Mouse (Mus musculus) forebrain, embryonic 10.5 days (tissue): Measurements from ENCODE around the gene Pcca. TPM values are rescaled to one million over a fixed set of nuclear protein-coding genes. Genes with fewer than 3 reads are reported as not detected.
A peak's percentile ranks its signal among the peaks of the same experiment; 100 is the strongest.

Experiments used
- DNase-seq: peaks from one replicate; pipeline ENCODE4 v3.0.0-alpha.2; 2017; ENCODE audit warnings: low spot score; ENCODE audit errors: extremely low spot score
- H3K27ac ChIP-seq: fragments of 300-500 bp; sonication (generic); 2 replicates; pipeline ENCODE4 v1.5.1; 2016; ENCODE audit warnings: mild to moderate bottlenecking
- H3K27me3 ChIP-seq: fragments of 300-500 bp; sonication (generic); 2 replicates; pipeline ENCODE4 v1.6.1; 2016; ENCODE audit warnings: mild to moderate bottlenecking; ENCODE audit not compliant: poor library complexity, severe bottlenecking
- H3K36me3 ChIP-seq: fragments of 300-500 bp; sonication (generic); replicated peaks from 2 replicates; pipeline ENCODE4 v1.6.1; 2016; ENCODE audit warnings: mild to moderate bottlenecking, moderate library complexity
- H3K4me1 ChIP-seq: fragments of 300-500 bp; sonication (generic); 2 replicates; pipeline ENCODE4 v1.6.1; 2016
- H3K4me3 ChIP-seq: fragments of 300-500 bp; sonication (generic); 2 replicates; pipeline ENCODE4 v1.5.1; 2016; ENCODE audit warnings: mild to moderate bottlenecking, moderate library complexity
- H3K9me3 ChIP-seq: fragments of 300-500 bp; sonication (generic); 2 replicates; pipeline ENCODE4 v1.6.1; 2016; ENCODE audit warnings: mild to moderate bottlenecking, moderate library complexity
- WGBS: fragments of 180-500 bp; shearing (Covaris S2); methylation state at CpG from one replicate; pipeline ENCODE4 v1.1.7; 2016; 5-methylcytosine and 5-hydroxymethylcytosine counted together
- polyA plus RNA-seq: library from polyadenylated mRNA; unstranded; fragments of >200 nt; fragmentation: Nextera tagmentation; extraction: Ambion mirVana; gene quantifications from 2 replicates; pipeline ENCODE4 v1.2.1, GENCODE M21; 2016

Pcca gene
- polyA plus RNA-seq, 1 experiment from 2014 or later, result 38.9 TPM

DNA sequence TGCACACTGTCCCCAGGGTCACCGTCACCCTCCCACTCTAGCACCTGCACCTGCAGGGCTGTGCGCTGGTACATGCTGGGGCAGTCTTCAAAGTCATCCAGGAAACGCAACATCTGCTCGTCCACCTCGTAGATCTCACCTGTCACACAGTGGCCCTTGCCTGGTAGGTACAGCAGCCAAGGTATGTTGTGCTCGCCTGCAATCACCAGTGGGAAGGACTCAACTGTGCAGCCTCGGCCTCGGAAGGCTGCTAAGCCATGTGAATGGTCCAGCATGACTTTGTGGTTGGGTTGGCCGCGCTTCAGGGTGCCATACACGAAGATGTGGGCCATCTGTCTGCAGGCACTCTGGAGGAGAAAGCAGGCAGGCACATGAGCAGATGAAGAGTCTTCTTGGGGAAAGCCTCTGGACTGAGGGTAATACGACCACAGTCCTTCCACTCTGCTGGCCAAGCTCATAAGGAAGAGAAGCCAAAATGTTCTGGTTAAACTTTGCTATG lies 357.4 kb downstream of the Pcca start:
- WGBS, result 93% methylated on average over 12 of the region's 12 CpGs
- DNase-seq, result no peak
- no peak overlapping the region for H3K4me3 ChIP-seq

DNA sequence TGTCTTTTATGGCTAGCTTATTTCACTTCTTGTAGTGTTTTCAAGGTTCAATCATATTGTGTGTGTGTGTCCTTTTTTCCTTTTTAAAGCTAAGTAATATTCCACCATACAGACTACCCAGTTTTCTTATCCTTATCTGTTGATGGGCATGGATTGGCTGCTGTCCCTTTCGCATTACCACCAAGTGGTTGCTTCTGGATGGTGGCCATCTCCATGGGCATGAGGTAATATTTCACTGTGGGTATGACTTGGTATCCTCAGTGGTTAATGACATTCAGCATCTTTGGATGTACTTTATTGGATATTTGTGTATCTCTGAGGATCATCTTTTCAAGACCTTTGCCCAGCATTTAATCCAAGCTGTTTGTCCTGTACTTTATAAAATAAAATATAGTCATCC lies 362.0 kb downstream of the Pcca start:
- DNase-seq, result no peak
- no peaks in the 10 kb centered on the region for H3K9me3 ChIP-seq
- H3K27ac ChIP-seq, result no peak overlapping the region
- peaks cover 6% of the 10 kb centered on the region for H3K4me1 ChIP-seq
- H3K4me3 ChIP-seq, result no peak overlapping the region
- H3K27me3 ChIP-seq, result no peaks in the 10 kb centered on the region
- WGBS, result 90% methylated on average over 1 of the region's 1 CpGs
- peaks cover 6% of the 10 kb centered on the region for H3K36me3 ChIP-seq

More for the DNA sequence above, 357.4 kb downstream of the Pcca start:
- Histone ChIP-seq H3K9me3 (no peaks in the 10 kb centered on the region), H3K27me3 (no peaks in the 10 kb centered on the region), H3K27ac (no peak overlapping the region), H3K36me3 (peaks cover 7% of the 10 kb centered on the region), H3K4me1 (peaks cover 10% of the 10 kb centered on the region)

GRCm38 (mm10) chr14:122898550-122898949 lies 364.4 kb downstream of the Pcca start:
- Histone ChIP-seq H3K36me3 (no peaks in the 10 kb centered on the region), H3K4me3 (no peak overlapping the region), H3K4me1 (peaks cover 6% of the 10 kb centered on the region), H3K27ac (no peak overlapping the region), H3K9me3 (no peaks in the 10 kb centered on the region), H3K27me3 (no peaks in the 10 kb centered on the region)
- no peak for DNase-seq

GRCm38 (mm10) chr14:122900679-122901078 lies 366.6 kb downstream of the Pcca start:
- Histone ChIP-seq H3K9me3 (no peaks in the 10 kb centered on the region), H3K4me1 (peaks cover 6% of the 10 kb centered on the region), H3K27me3 (no peaks in the 10 kb centered on the region), H3K27ac (no peak overlapping the region), H3K36me3 (no peaks in the 10 kb centered on the region), H3K4me3 (no peak overlapping the region)
- peak; percentile 11 for DNase-seq

- Histone ChIP-seq H3K4me3 (no peak overlapping the region), H3K27me3 (no peaks in the 10 kb centered on the region), H3K27ac (no peak overlapping the region), H3K9me3 (no peaks in the 10 kb centered on the region), H3K4me1 (peaks cover 6% of the 10 kb centered on the region), H3K36me3 (no peaks in the 10 kb centered on the region)
- WGBS, result 85% methylated on average over 3 of the region's 3 CpGs
- DNase-seq, result no peak
Measured at GRCm38 (mm10) chr14:122901177-122901576, 367.1 kb downstream of the Pcca start.

DNA sequence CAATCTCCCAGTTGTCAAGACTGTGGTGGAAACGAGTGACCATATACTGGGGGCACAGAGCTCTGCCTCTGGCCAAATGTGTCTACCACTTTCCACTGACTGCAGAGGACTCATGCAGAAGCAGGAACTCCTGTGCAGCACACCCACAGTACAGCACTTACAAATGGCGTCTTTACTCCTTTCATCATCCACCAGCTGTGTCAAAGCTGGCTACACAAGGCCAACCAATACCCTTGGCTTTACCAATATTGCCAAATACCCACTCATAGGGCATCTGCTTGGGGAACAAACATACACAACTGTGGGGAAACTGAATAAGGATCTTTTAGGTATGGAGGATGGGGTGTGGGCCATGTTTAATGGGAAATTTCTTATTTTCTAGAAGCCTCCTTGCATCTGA lies 367.6 kb downstream of the Pcca start:
- Histone ChIP-seq H3K27ac (no peak overlapping the region), H3K9me3 (0 out of 2 replicates have a peak, but pooled peaks cover under 1% of the 10 kb centered on the region), H3K4me3 (no peak overlapping the region), H3K4me1 (peaks cover 6% of the 10 kb centered on the region), H3K27me3 (no peaks in the 10 kb centered on the region), H3K36me3 (no peaks in the 10 kb centered on the region)
- 93% methylated on average over 2 of the region's 2 CpGs for WGBS
- no peak for DNase-seq

DNA sequence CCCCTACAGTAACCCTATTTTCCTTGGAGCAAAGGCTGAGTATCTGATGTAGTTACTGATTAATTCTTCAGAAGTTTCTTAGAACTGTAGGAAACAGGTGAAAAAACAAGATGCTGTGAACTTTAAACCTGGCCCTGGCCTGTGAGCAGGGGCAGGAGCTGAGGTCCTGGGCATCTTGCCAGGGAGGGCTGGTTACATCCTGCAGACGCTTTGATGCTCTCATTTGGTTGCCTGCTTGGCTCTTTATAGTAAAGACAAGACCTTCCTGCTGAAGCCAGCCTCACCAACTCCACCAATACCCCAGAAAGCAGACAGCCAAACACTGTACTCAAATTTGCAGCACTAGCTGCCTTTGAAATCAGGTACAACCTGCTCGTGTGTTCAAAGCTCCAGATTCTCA lies 368.0 kb downstream of the Pcca start:
- Histone ChIP-seq H3K27me3 (no peaks in the 10 kb centered on the region), H3K4me1 (peaks cover 6% of the 10 kb centered on the region), H3K36me3 (no peaks in the 10 kb centered on the region; the same call in 1 of the 2 replicates), H3K9me3 (peaks cover 5% of the 10 kb centered on the region; the same call in 1 of the 2 replicates), H3K4me3 (no peak overlapping the region), H3K27ac (no peak overlapping the region)
- DNase-seq, result no peak
- WGBS, result 79% methylated on average over 2 of the region's 2 CpGs

- H3K36me3 ChIP-seq, result no peaks in the 10 kb centered on the region; the same call in 1 of the 2 replicates
- H3K9me3 ChIP-seq, result peaks cover 9% of the 10 kb centered on the region; the same call in 1 of the 2 replicates
- 87% methylated on average over 4 of the region's 4 CpGs for WGBS
- peaks cover 6% of the 10 kb centered on the region for H3K4me1 ChIP-seq
- H3K27ac ChIP-seq, result no peak overlapping the region
- H3K27me3 ChIP-seq, result no peaks in the 10 kb centered on the region
- peak; percentile 14 for DNase-seq
- H3K4me3 ChIP-seq, result no peak overlapping the region
Measured at GRCm38 (mm10) chr14:122902884-122903283, 368.8 kb downstream of the Pcca start.

DNA sequence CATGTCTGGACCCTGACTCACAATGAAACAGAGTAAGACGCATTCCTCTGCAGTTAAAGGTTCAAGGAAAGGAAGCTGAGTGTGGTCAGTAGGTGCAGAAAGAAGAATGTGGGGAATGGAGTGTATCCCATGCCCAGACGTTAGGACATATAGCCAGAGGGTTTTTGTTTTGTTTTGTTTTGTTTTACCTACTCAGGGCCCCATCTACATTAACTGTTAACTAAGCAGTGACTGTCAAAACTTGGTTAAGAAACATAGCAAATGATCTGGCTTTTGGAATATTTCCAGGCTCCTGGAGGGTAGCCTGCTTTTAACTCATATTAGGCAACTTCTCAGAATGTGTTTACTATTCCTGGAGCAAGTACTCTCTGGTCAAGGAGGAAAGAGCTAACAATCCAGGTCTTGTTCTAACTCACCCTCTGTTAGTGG lies 369.8 kb downstream of the Pcca start:
- Histone ChIP-seq H3K36me3 (peaks cover 2% of the 10 kb centered on the region; the same call in 1 of the 2 replicates), H3K27me3 (no peaks in the 10 kb centered on the region), H3K27ac (no peak overlapping the region), H3K4me1 (peaks cover 6% of the 10 kb centered on the region), H3K9me3 (peaks cover 19% of the 10 kb centered on the region), H3K4me3 (no peak overlapping the region)
- DNase-seq, result no peak
- WGBS, result 67% methylated on average over 2 of the region's 2 CpGs

DNA sequence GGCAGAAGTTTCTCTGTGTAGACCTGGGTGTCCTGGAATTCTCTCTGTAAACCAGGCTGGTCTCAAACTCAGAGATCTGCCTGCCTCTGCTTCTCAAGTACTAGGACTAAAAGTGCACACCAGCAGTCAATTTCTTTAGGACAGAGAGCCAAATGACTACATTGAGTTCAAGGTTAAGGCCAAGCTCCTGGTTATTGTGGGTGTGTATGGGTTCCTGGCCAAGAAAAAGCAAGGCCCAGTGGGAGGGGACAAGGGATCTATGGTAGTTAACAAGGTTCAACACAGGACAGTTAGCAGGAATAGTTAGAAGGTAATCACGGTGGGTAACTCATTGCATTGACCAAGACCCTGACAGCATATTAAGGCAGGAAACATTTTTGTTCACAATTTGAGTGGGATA lies 370.9 kb downstream of the Pcca start:
- H3K9me3 ChIP-seq, result peaks cover 19% of the 10 kb centered on the region
- 88% methylated on average over 1 of the region's 1 CpGs for WGBS
- H3K4me3 ChIP-seq, result no peak overlapping the region
- peaks cover 2% of the 10 kb centered on the region; the same call in 1 of the 2 replicates for H3K36me3 ChIP-seq
- peaks cover 6% of the 10 kb centered on the region for H3K4me1 ChIP-seq
- no peak overlapping the region for H3K27ac ChIP-seq
- H3K27me3 ChIP-seq, result no peaks in the 10 kb centered on the region
- DNase-seq, result no peak

- Histone ChIP-seq H3K4me3 (no peak overlapping the region), H3K36me3 (peaks cover 2% of the 10 kb centered on the region; the same call in 1 of the 2 replicates), H3K27ac (no peak overlapping the region), H3K9me3 (peaks cover 19% of the 10 kb centered on the region), H3K4me1 (peaks cover 13% of the 10 kb centered on the region), H3K27me3 (peaks cover 14% of the 10 kb centered on the region)
- no peak for DNase-seq
- WGBS, result 91% methylated on average over 4 of the region's 4 CpGs
Measured at GRCm38 (mm10) chr14:122908075-122908474, 374.0 kb downstream of the Pcca start.

DNA sequence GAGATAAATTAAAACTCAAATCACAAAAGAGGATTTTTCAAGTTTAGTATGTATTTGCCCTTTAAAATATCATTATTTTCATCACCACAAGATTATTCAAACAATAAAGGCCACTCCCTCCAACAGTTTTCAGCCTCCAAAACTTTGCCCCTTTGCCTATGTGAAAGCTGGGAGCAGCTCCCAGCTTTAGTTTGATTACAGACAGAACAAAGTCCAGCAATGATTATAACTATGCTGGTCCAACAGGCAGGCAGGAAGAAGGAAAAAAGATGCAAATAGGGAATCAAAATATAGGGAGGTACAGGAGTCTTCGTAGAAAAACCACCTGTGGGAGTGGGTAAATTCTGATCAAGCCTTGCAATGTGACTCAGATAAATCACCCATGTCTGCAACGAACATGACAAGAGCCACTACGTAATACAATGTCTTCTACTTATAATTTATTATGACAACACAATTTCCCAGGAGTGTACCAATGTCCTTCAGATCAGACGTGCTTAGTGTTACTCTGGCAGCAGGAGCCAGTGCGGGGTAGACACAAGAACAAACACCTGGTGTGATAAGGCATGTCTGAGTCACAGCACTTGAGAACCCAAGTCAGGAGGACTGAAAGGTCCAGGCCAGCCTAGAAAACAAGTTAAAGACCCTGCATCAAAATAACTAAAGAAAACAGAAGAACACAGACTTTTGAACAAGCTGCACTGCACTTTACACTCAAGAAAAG lies 375.4 kb downstream of the Pcca start:
- Histone ChIP-seq H3K9me3 (peaks cover 19% of the 10 kb centered on the region), H3K27ac (no peak overlapping the region), H3K27me3 (peaks cover 27% of the 10 kb centered on the region), H3K36me3 (peaks cover 2% of the 10 kb centered on the region; the same call in 1 of the 2 replicates), H3K4me3 (no peak overlapping the region), H3K4me1 (peaks cover 18% of the 10 kb centered on the region)
- 89% methylated on average over 5 of the region's 5 CpGs for WGBS
- no peak for DNase-seq

GRCm38 (mm10) chr14:122911265-122911664 lies 377.1 kb downstream of the Pcca start:
- Histone ChIP-seq H3K27me3 (peaks cover 27% of the 10 kb centered on the region), H3K36me3 (peaks cover 2% of the 10 kb centered on the region; the same call in 1 of the 2 replicates), H3K27ac (no peak overlapping the region), H3K4me3 (no peak overlapping the region), H3K4me1 (peaks cover 18% of the 10 kb centered on the region), H3K9me3 (peaks cover 19% of the 10 kb centered on the region)
- no peak for DNase-seq
